Mouse (Mus musculus): ENCODE results near the gene Tnxb. TPM values are rescaled to one million over a fixed set of nuclear protein-coding genes. Genes with fewer than 3 reads are reported as not detected.

Gene Tnxb
- polyA plus RNA-seq, 1 experiment: 34.1 TPM

DNA sequence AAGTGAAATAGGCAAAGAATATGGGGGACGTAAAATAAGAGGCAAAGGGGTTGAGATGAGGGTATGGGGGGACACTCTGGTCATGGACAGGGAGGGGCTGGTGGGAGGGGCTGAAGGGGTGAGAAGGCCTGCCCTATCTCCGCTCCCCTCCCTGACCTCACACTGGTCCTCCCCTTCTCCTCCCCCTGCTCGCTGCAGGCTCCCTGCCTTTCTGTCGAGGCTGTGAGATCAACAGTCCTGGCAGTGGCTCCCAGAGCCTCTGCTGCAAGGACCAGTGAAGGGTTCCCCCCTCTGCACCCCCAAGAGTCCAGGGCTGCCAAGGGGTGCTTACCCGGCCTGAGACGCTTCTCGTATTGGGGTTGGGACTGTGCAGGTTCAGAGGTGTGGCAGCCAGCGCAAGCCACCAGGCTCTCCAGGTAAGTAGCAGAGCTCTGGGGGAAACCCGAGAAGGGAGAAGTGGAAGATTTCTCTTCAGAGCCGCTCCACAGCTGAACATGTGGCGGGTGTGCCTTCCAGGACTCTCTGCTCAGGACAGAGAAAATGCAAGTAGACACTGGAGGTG, 10.0 kb upstream of the Tnxb start:
- DNase-seq (ENCODE audit: low read depth in 1 of 2, low spot score in 2 of 2): no peak
- WGBS: 37% methylated on average over 10 of the region's 11 CpGs
- Histone ChIP-seq H3K27me3 (ENCODE audit: control insufficient read depth, insufficient read depth, low read length) (peaks cover 3% of the 10 kb centered on the region; the same call in 1 of the 2 replicates), H3K4me3 (ENCODE audit: extremely low read depth, insufficient read depth, insufficient read length) (peak overlapping the region; percentile 15; the same call in 1 of the 2 replicates), H3K4me1 (ENCODE audit: control insufficient read depth, insufficient read depth, insufficient read length) (no peaks in the 10 kb centered on the region; the same call in 1 of the 2 replicates), H3K27ac (ENCODE audit: insufficient read depth, low read length) (peak overlapping the region; percentile 27; the same call in 1 of the 2 replicates), H3K36me3 (ENCODE audit: control insufficient read depth, insufficient read depth, low read length) (no peaks in the 10 kb centered on the region)
- TF ChIP-seq CTCF (IDR thresholded peaks at IDR 0.05; ENCODE audit: extremely low read depth, insufficient read depth, insufficient read length, insufficient replicate concordance) (no peak), POLR2A (IDR thresholded peaks at IDR 0.05; ENCODE audit: low read depth, low read length) (no peak)

DNA sequence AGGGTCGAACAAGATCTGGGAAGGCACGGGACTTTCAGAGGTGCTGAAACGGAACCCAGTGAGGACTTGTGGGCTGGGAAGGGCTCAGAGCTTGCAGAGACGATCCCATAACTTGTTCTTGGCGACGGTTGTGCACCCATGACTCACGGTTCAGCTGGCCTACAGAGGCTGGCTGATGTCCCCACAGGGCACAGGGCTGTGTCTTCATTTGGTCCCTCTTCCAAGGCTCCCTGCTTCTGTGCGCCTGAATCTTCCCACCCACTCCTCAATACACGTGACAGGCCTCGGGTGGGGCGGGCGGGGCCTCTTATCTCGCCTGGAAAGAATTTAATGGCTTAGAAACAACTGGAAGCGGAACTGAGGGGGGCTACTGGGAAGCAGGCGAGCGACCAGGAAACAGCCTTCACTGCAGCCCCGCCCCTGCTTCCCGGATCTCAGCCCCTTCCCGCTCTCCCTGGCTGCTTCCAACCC, 9.2 kb upstream of the Tnxb start:
- no peaks in the 10 kb centered on the region; the same call in 1 of the 2 replicates for H3K4me1 ChIP-seq (ENCODE audit: control insufficient read depth, insufficient read depth, insufficient read length)
- no peaks in the 10 kb centered on the region for H3K36me3 ChIP-seq (ENCODE audit: control insufficient read depth, insufficient read depth, low read length)
- peak overlapping the region; percentile 15; the same call in 1 of the 2 replicates for H3K4me3 ChIP-seq (ENCODE audit: extremely low read depth, insufficient read depth, insufficient read length)
- DNase-seq (ENCODE audit: low read depth in 1 of 2, low spot score in 2 of 2): no peak
- H3K27ac ChIP-seq (ENCODE audit: insufficient read depth, low read length): peak overlapping the region; percentile 27; the same call in 1 of the 2 replicates
- TF ChIP-seq CTCF (IDR thresholded peaks at IDR 0.05; ENCODE audit: extremely low read depth, insufficient read depth, insufficient read length, insufficient replicate concordance) (no peak), POLR2A (IDR thresholded peaks at IDR 0.05; ENCODE audit: low read depth, low read length) (no peak)
- 9% methylated on average over 19 of the region's 19 CpGs for WGBS
- H3K27me3 ChIP-seq (ENCODE audit: control insufficient read depth, insufficient read depth, low read length): peaks cover 3% of the 10 kb centered on the region; the same call in 1 of the 2 replicates

DNA sequence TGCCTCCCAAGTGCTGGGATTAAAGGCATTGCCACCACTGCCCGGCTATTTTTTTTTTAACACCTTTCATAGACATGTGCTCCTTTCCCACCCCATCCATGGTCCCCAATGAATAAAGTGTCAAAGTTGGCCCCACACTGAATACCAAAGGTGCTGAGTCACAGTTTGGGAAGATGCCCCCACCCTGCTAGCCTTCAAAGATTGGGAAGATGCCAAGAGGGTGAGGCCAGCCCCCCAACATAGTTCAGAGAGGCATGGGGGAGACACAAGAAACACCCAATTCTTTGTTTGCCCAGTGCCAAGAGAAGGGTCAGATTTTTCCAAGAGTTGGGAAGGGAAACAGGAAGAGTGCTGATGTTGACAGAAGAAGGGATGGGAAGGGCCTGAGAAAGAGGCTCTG, 7.9 kb upstream of the Tnxb start:
- Histone ChIP-seq H3K4me3 (ENCODE audit: extremely low read depth, insufficient read depth, insufficient read length) (no peak overlapping the region), H3K27me3 (ENCODE audit: control insufficient read depth, insufficient read depth, low read length) (peaks cover 3% of the 10 kb centered on the region; the same call in 1 of the 2 replicates), H3K36me3 (ENCODE audit: control insufficient read depth, insufficient read depth, low read length) (no peaks in the 10 kb centered on the region), H3K27ac (ENCODE audit: insufficient read depth, low read length) (no peak overlapping the region), H3K4me1 (ENCODE audit: control insufficient read depth, insufficient read depth, insufficient read length) (no peaks in the 10 kb centered on the region; the same call in 1 of the 2 replicates)
- WGBS: 85% methylated on average over 1 of the region's 1 CpGs
- TF ChIP-seq CTCF (IDR thresholded peaks at IDR 0.05; ENCODE audit: extremely low read depth, insufficient read depth, insufficient read length, insufficient replicate concordance) (no peak), POLR2A (IDR thresholded peaks at IDR 0.05; ENCODE audit: low read depth, low read length) (no peak)
- no peak for DNase-seq (ENCODE audit: low read depth in 1 of 2, low spot score in 2 of 2)

DNA sequence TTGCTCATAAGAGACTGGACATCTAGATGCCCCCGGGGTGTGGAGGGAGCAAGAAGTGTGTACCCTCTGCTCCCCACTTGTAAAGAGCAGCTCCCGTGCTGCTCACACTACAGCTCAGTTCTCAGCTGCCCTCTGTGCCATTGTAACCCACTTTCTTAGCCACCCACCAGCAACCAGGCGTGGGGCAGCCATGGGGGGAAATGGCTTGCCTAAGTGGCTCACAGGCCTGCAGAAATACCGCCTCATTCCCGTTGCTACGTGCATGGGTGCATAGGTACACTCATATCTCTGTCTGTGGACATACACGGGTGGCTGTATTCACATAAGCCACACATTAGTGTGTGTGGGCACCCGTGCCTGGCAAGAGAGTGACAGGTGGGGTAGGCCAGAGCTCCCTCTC, 7.4 kb upstream of the Tnxb start:
- Histone ChIP-seq H3K36me3 (ENCODE audit: control insufficient read depth, insufficient read depth, low read length) (no peaks in the 10 kb centered on the region), H3K27ac (ENCODE audit: insufficient read depth, low read length) (no peak overlapping the region), H3K4me3 (ENCODE audit: extremely low read depth, insufficient read depth, insufficient read length) (no peak overlapping the region), H3K27me3 (ENCODE audit: control insufficient read depth, insufficient read depth, low read length) (peaks cover 4% of the 10 kb centered on the region; the same call in 1 of the 2 replicates), H3K4me1 (ENCODE audit: control insufficient read depth, insufficient read depth, insufficient read length) (no peaks in the 10 kb centered on the region; the same call in 1 of the 2 replicates)
- TF ChIP-seq POLR2A (IDR thresholded peaks at IDR 0.05; ENCODE audit: low read depth, low read length): no peak
- TF ChIP-seq CTCF (IDR thresholded peaks at IDR 0.05; ENCODE audit: extremely low read depth, insufficient read depth, insufficient read length, insufficient replicate concordance): no peak
- 84% methylated on average over 8 of the region's 8 CpGs for WGBS
- no peak for DNase-seq (ENCODE audit: low read depth in 1 of 2, low spot score in 2 of 2)

DNA sequence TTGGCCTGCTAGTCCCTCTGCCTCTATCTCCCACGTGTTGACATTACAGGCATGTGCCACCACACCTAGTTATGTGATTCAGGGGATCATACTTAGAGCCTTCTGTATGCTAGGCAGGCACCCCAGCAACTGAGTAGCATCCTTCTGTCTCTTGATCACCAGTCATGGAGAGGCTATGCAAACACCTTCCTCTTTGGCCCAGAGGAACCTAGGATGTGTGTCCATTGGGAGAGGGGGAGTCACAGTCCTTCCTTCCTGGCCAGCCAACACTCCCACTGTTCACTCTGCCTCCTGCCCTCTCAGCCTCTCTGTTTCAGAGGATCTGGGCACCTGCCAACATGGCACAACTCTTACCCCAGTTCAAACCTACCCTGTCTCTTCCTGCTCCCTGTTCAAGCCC, 6.8 kb upstream of the Tnxb start:
- Histone ChIP-seq H3K36me3 (ENCODE audit: control insufficient read depth, insufficient read depth, low read length) (no peaks in the 10 kb centered on the region), H3K4me3 (ENCODE audit: extremely low read depth, insufficient read depth, insufficient read length) (no peak overlapping the region), H3K4me1 (ENCODE audit: control insufficient read depth, insufficient read depth, insufficient read length) (no peaks in the 10 kb centered on the region; the same call in 1 of the 2 replicates), H3K27me3 (ENCODE audit: control insufficient read depth, insufficient read depth, low read length) (peaks cover 4% of the 10 kb centered on the region; the same call in 1 of the 2 replicates), H3K27ac (ENCODE audit: insufficient read depth, low read length) (no peak overlapping the region)
- DNase-seq (ENCODE audit: low read depth in 1 of 2, low spot score in 2 of 2): no peak
- no peak for TF ChIP-seq POLR2A (IDR thresholded peaks at IDR 0.05; ENCODE audit: low read depth, low read length)
- no peak for TF ChIP-seq CTCF (IDR thresholded peaks at IDR 0.05; ENCODE audit: extremely low read depth, insufficient read depth, insufficient read length, insufficient replicate concordance)
- WGBS: 44% methylated on average over 1 of the region's 1 CpGs

DNA sequence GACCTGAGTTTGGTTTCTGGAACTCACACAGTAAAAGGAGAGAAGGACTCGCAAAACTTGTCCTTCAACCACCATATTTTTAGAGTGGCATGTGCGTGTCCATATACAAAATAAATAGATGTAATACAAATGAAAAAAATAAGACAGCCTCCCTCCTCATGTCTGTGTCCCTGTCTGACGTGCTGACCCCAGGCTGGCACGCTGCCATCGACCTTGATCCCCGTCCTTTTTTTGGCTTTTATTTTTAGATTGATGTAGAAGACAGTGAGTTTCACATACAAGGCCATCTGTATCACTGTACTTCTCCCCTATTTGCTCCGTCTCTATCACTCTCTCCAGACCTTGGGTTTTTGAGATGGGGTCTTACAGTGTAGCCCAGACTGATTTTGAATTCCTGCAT, 5.9 kb upstream of the Tnxb start:
- Histone ChIP-seq H3K27me3 (ENCODE audit: control insufficient read depth, insufficient read depth, low read length) (peaks cover 4% of the 10 kb centered on the region; the same call in 1 of the 2 replicates), H3K27ac (ENCODE audit: insufficient read depth, low read length) (no peak overlapping the region), H3K36me3 (ENCODE audit: control insufficient read depth, insufficient read depth, low read length) (no peaks in the 10 kb centered on the region), H3K4me1 (ENCODE audit: control insufficient read depth, insufficient read depth, insufficient read length) (no peaks in the 10 kb centered on the region), H3K4me3 (ENCODE audit: extremely low read depth, insufficient read depth, insufficient read length) (no peak overlapping the region)
- TF ChIP-seq CTCF (IDR thresholded peaks at IDR 0.05; ENCODE audit: extremely low read depth, insufficient read depth, insufficient read length, insufficient replicate concordance): no peak
- no peak for TF ChIP-seq POLR2A (IDR thresholded peaks at IDR 0.05; ENCODE audit: low read depth, low read length)
- no peak for DNase-seq (ENCODE audit: low read depth in 1 of 2, low spot score in 2 of 2)
- WGBS: 57% methylated on average over 7 of the region's 7 CpGs

Measured in spleen, adult 2 months (tissue).